Mouse (Mus musculus) ovary, postnatal 10 days (tissue): ENCODE data around the gene Klhdc2.

Experiments used
- DNase-seq: peaks from one replicate; pipeline ENCODE4 v3.0.0; 2022; ENCODE audit warnings: low spot score

The Klhdc2 gene

GRCm38 (mm10) chr12:69300391-69300790 lies 3.9 kb downstream of the Klhdc2 start:
- no peak for DNase-seq

GRCm38 (mm10) chr12:69302171-69302570 lies 5.7 kb downstream of the Klhdc2 start:
- DNase-seq = no peak

GRCm38 (mm10) chr12:69304051-69304450 lies 7.6 kb downstream of the Klhdc2 start:
- DNase-seq = no peak

- DNase-seq = no peak
These were observed 9.9 kb downstream of the Klhdc2 start for GRCm38 (mm10) chr12:69306333-69306732.

GRCm38 (mm10) chr12:69309659-69310058 lies 13.2 kb downstream of the Klhdc2 start:
- no peak for DNase-seq

GRCm38 (mm10) chr12:69318431-69318830 lies 21.9 kb downstream of the Klhdc2 start:
- no peak for DNase-seq

- DNase-seq = no peak
These were observed 34.7 kb downstream of the Klhdc2 start for GRCm38 (mm10) chr12:69331187-69331586.

- no peak for DNase-seq
These were observed 35.7 kb downstream of the Klhdc2 start for GRCm38 (mm10) chr12:69332147-69332546.

GRCm38 (mm10) chr12:69333547-69333946 lies 37.1 kb downstream of the Klhdc2 start:
- DNase-seq = no peak

GRCm38 (mm10) chr12:69349928-69350327 lies 53.4 kb downstream of the Klhdc2 start:
- DNase-seq = no peak

- no peak for DNase-seq
These were observed 55.2 kb downstream of the Klhdc2 start for GRCm38 (mm10) chr12:69351685-69352084.

- DNase-seq = peak; percentile 79
These were observed 60.2 kb downstream of the Klhdc2 start, which contains the start of gene Nemf for GRCm38 (mm10) chr12:69356546-69357299. Nemf (minus strand) TSS chr12:69357165.

GRCm38 (mm10) chr12:69357300-69357646 lies 60.8 kb downstream of the Klhdc2 start:
- DNase-seq = no peak
